Mouse (Mus musculus) kidney, adult 18-20 months (tissue): ENCODE measurements around the gene Ube2e2.

Source experiments
- DNase-seq: peaks from one replicate; pipeline ENCODE4 v3.0.0; 2021

Gene Ube2e2

DNA sequence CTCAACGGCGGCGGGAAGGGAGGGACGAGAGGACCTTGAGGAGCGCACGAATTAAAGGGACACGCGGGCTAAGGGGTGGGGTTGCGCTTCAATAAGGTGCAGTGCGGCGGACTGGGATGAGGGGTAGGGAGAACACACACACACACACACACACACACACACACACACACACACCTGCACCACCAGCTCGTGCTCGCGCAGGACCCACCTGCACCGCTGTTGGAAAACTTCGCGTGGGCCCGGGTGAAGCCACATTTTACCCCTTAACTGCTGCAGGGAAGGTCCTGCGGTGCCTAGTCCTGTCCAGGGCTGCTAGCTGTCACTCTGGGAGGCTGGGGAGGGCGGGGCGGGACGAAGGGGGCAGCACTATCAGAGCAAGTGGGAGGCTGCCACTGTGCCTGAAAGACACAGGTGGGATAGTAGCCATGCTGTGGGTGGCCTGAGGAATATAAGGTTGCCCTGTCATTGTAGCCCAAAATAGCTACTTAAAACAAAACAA lies at the start of gene Ube2e2:
Ube2e2 (minus strand) TSS at position 321 of the 499 bp plus-strand sequence.
- DNase-seq: no peak

DNA sequence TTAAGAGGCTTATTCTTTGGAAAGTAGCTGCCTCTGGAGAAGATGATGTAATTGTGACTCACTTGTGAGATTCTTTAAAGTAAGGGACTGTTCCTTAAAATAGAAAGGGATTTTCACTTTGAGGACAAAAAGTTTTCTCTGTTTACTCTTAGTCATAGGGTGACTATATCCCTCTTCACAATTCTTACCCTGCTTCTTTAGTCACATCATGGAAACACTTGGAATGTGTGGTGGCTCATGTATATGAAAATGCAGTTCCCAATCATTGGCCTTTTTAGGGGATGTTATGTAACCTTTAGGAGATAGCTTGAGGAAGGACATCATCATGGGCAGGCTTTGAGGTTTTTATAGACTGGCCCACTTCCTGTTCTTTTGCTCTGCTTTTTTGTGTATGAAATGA lies 46.0 kb upstream of the Ube2e2 start:
- DNase-seq: no peak

DNA sequence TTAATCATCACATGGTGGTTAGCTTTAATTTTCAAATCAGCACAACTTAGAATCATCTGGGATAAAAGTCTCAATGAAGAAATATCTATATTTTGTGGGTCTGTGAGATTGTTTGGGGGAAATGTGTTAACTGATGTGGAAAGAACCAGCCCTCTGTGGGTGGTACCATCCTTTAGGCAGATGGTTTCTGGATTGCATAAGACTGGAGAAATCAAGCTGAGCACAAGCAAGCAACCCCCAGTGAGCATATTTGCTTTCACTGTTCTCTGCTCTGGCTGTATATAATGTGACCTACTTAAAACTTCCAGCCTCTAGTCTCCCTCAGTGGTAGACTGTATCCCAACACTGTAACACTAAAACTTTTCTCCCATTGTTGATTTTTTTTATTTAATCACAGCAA lies 9.5 kb upstream of the Ube2e2 start:
- no peak for DNase-seq

DNA sequence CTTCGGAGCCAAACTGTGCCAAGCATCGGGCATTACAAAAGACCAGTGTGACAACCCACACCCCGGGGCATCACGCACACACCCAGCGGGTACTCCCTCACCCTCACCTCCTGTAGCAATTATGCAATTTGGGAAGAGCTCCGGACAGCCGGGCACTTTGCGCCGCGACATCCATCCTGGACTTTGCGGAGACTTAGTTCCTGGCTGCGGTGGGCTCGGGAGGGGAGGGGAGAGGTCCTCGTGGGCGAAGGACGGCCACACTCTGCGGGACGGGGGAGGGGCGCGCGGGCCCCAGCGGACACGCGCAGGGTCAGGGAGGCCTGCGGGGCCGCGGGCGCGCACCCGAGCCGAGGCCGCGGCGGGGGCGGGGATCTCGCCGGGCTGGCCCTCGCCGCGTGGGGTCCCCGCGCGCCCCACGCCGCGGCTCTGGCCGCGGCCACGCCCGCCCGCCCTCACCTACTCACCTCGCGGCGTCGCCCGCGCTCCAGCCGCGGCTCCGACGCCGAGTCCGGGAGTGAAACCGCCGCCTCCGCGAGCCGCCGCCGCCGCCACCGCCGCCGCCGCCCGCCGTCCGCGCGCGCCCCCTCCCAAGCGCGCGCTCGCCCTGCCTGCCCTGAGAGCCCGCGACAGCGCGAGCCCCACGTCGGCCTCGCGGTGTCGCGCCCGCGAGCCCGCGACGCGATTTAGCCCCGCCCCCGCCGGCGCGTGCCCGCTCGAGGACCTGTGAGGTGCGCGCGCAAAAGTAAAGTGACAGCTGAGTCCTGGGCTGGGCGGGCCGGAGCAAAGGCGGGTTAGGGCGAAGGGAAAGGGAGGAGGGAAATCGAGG lies 733 bp downstream of the Ube2e2 start:
- peak; percentile 90 for DNase-seq

DNA sequence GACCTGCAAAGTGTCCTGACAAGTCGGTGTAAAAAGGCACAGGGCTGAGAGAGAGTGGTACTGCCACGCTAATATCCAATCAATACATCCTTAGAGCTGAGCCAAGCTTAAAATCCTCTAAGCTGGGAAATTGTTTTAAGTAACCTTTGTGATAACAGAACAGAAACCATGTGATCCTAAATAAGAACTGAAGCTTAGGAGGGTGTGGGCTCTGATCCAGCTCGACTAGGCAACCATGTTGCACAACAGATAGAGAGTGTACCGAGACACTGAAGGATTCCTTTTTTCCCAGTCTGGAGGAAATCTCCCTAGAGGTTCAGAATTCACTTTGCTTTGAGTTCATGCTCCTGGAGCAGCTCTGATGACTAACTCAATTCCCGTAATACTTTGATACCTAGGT lies 4.5 kb downstream of the Ube2e2 start:
- DNase-seq: no peak

DNA sequence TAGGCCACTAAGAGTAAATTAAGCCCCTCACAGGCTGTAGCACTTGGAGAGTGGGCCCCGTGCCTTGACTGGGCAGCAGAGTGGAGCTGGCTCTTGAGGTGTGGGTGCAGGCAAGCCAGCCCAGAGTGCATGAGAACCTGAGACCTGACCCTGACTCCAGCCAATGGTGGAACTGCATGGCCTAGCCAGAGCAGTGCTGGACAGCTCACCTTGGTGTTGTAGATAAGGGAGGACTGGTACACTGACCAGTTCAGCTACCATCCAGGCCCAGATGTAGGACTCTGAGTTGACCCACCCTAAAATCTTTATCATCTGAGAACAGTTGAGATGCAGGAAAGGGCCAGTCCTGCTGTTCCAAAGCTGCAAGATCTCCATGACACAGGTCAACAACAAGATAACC lies 11.6 kb downstream of the Ube2e2 start:
- no peak for DNase-seq

DNA sequence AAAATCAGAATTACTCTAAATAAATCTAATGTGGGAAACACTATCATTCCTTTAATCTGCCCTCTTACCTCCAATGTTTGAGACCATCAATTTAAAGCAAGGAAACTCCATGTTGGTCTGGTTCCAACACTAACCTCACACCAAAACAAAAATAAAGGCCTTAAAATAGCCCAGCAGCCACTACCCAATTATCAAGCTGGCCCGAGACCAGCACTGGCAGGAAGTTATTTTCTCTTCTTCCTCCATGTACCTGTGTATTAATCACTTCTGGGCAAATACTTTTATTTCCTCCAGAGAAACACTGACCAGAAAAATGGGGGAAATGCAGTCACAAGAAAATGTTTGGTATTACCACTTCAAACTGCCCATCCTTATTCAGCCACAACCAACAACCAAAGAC lies 23.4 kb downstream of the Ube2e2 start:
- no peak for DNase-seq

DNA sequence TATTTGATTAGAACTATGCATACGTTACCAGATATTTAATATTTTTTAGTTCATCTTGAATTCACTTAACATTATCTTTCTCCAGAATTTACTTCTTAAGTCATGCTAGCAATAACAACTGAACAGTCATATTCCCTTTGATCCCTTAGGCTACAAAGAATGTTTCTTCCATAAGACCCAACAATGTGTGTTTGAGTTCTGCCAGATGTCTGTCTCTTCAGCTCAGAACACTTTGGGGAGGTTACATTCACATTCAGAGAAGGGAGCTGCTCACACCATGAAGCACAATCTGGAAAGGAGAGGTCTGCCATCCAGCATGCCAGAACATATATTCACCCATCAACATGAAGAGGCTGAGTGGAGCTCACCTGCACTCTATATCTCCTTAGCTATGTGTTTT lies 65.4 kb downstream of the Ube2e2 start:
- DNase-seq: no peak

DNA sequence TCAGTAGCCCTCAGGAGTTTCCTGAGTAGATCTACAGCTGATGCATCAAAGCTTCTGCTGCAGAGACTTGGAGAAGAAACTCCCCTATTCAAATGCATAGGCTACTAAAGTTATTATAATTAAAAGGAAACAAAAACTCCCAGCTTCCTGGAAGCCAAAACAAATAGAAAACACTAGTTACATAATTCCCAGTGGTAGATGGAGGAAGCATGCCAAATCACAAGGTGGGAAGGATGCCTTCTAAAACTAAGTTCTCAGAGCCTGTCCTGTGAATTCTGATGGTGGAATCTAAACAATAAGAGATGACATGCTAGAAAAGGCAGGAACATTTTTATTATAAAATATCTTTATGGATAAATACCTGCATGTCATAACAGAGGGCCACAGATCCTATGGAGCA lies 67.3 kb downstream of the Ube2e2 start:
- no peak for DNase-seq

DNA sequence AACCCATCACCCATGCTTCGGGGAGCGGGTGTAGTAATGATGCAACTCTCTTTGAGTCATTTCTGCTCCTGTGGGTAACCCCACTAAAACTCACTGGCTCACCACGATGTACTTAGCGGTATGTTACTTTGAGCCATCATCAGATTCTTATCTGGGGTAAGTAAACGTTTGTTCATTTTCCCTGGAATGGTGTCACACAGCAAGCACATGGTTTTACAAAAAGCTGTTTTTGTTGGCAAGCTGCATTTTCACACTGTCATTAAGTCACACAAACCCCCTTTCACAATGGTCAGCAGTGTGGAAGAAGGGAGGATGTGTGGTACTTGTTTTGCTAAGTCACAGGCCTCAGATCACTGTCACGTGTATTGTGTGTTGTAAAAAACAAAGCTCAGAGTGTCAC lies 73.4 kb downstream of the Ube2e2 start:
- no peak for DNase-seq

DNA sequence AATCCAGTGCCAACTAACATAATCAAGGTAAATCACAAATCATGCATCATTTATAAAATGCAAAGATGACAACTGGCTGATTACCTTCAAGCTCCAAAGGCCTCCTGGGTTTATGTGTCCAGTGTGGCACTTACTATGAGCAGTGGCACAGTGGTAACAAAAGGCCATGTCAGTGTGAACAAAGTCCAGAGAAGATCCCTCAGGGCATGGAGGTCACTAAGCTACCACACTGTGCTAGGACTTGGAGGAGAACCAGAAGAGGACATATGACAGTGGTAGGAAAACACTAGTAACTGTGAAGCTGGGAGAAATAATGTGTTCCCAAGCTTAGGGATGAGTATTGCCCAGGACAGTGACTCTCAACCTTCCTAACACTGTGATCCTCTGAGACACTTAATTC lies 97.2 kb downstream of the Ube2e2 start:
- DNase-seq: no peak

DNA sequence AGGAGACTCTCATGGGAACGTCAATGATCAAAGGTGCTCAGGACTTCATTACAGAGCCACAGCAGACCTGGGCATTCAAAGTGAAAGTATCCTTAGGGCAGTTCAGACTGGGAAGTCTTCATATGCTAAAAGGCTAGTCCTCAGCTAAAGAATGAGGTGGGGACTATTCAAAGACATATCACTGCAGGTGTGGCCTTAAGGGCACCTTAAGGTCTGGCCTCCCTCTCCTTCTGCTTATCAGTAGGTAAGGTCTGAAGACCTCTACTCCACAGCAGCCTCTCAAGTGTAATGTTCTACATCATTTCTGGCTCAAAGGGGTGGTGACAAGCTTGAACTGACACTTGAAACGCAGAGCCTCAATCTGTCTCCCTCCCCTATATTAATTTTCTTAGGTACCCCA lies 98.3 kb downstream of the Ube2e2 start:
- DNase-seq: no peak

DNA sequence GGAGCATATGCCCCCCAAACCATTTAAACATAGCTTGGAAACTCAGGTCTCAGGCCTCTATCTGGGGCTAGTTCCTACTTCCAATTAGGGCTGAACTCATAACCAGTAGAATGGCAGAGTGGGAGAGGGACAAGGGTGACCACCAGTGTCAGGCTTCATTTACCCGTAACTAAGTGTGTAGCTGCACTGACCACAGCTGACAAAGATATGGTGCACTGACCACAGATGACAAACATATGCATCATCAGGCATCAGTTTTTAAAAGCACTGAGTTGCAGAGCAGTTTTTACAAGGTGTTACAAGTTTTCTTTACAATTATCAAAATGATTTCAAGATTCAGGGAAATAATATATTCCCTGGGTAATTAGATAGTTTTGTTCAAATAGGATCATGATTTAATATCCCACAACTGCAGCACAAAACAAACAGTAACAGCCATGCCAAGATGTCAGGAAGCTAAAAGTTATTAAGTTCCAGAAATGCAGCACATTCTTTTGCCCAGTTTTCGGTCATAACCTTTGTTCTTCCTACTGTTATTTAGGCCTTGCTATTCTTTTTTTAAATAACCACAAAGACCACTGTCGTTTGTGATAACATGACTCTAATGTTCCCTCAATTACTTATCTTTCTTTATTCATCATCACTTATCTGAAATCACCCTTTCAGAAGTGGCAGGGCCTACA lies 114.9 kb downstream of the Ube2e2 start:
- no peak for DNase-seq

DNA sequence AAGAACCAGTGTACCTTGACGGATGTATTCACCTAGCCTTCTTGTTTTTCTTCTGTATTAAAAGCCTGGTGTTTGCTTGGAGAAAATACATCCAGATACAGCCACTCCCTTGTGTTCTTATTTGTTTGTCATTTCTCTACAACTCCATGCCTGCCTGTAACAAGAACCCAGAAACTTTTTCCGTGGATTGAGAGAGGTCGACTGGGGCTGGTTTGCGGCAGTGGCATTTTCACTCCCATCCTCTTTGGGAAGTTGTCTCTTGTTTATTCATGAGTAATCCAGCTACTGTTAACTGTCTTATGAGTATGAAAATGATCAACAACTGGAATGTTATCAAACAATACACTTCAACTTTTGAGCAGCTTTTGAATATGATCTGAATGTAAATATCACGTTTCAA lies 115.8 kb downstream of the Ube2e2 start:
- no peak for DNase-seq

DNA sequence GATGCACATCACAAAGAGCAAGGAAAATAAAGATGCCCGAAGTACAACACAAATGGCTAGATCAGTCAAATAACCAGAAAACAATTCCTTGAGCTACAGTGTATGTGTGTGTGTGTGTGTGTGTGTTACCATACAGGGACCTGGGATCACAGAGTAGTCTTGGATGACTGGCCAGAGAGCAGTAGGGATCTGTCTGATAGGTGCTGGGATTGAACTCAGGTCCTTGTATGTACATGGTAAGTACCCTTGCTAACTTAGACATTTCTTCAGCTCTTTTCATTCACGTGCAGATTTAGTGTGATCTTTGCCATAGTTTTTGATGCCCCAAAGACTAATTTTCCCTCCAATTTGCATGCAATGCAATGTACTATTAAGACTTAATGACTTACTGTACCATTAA lies 117.9 kb downstream of the Ube2e2 start:
- DNase-seq: no peak

DNA sequence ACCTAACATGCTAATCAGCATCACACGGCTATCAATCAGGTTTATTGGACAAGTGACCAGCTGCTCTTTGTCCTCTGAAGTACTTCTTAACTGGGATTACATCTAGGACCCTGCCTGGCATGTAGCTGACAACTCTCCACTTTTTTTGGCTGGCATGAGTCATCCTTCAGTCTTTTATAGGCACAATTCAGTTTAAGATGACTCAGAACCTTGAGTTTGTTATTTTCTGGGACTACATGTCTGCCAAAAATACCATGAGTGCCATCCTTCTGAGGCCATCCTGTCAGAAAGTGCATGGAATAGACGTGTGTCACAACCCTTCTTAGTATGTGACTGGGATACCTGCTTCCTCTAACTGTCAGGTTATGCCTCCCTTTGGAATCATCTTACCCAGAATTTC lies 120.3 kb downstream of the Ube2e2 start:
- DNase-seq: no peak

DNA sequence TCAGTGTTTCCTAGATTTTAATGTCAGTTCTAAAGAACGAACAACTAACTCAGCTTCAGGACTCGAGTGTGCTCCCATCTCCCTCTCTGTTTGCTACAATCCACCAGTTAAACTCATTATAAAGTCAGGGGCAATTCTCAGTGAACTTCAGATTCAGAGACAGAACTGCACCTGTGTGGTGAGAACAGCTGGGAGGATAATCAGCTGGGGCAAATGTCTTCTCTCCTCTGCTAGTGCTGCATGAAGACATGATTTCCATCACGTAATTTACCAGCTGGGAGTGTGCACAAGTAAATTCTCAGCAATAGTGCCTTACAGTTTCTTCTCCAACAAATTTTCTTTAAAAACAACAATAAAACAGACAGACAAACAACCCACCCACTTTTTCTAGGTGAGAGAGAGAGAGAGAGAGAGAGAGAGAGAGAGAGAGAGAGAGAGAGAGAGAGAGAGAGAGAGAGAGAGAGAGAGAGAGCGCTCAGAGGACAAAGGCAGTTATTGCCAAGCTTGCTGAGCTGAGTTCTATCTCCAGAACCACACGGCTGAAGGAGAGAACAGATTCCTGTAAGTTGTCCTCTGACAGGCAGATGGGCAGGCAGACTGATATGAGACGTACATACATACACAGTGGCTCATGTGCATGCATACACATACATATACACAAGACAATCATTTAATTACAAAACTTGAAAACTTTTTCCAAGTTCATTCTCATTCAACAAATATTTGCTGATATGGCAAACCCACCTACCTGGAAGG lies 134.3 kb downstream of the Ube2e2 start:
- DNase-seq: no peak

DNA sequence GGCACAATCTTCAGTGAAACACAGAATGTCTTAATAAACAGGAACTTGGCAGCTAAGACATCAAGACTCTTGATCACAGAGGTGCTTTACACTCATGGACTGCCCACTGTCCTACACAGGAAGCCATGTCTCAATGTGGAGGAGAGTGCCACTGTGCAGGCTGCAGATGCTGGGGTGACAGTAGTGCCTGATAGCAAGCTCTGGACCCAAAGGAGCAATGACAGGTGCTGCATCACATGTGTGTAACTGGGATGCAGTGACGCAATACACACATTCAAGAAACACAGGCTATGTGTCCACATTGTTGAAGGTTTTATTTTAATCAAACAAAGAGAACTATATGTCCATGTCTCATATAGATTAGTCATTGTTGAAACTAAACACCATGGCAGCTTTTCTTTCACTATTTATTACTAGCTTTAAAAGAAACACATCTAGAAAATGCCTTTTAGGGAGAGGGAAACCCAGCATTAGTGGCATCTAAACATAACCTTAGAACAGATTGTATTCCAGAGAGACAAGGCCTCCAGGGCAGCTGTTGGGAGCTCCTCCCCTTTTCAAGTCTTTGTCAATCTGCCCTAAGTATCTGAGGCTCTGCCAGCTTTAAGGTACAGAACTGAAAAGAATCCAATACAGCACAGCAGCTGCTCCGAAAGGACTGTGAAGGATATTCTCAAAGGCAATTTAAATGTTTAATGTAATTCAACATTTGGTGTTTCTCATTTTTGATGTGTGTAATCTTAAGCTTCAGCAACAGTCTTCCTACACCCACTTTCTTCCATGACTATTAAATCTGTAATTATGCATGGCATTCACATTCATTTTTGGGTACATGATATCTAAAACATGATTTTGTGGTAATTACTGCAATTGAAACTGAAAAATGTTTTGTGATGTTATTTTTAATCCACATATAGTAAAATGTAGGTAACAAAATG lies 135.2 kb downstream of the Ube2e2 start:
- DNase-seq: no peak

DNA sequence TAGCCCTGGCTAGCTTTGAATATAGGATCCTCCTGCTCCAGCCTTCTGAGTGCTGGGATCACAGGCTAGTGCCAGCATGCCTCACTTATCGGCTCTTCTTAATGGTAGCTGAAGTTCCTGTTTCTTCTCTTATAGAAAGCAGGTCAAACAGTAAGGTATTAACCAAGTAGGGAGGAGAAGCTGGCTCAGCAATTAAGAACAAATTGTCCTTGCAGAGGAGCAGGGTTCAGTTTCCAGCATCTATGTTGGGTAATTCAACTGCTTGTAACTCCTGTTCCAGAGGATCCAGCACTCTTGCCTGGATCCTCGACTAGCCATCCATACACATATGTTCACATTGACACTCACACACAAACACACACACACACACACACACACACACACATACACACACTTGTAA lies 136.1 kb downstream of the Ube2e2 start:
- DNase-seq: peak; percentile 27

DNA sequence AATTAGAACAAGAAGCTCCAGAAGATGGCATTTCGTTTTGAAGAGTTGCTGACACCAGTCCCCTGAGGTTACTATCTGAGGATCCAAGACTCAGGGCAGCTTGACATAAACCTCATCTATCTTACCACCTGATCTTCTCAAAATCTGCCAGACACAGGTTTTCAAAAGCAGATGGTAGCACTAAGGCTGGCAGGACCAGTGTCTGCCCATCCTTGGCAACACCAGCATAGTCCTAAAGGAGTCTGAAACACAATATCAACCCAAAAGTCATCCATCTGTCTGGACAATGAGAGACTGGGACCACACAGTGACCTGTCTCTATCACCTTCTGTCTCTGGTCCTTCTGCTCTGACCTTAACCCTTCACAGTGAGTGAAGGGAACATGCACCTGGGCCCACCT lies 138.7 kb downstream of the Ube2e2 start:
- no peak for DNase-seq

DNA sequence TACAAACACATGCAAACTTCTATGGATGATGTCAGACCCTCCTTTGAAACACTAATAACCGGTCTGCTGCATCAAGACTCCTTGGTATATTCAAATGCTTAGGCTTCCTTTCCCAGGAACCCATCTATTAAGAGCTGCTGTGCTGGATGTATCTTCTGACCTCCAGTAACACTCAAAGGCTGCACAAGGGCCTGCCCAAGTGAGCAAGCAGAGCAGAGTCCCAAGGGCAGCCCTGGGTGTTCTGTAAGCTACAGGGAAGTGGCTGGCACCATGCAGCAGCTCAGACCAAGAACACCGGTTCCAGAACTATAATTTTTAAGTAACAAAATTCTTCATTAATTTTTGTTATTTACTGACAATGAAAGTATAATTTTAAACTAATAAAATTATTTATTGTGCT lies 139.5 kb downstream of the Ube2e2 start:
- peak; percentile 18 for DNase-seq

DNA sequence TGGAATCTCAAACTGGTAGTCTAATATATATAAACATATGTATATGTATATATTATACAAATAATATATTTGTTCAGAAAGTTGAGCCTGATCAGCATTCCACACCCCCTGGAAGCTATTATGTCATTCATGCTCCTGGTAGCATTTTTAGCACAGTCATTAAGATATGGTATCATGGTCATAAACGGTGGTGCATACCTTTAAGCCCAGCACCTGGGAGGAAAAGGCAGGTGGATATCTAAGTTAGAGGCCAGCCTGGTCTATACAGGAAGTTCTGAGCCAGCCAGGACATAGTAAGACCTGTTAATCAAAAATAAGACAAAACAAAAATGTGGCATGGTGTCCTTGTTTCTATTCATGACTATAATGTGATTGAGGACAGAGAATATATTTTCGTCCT lies 140.1 kb downstream of the Ube2e2 start:
- no peak for DNase-seq

DNA sequence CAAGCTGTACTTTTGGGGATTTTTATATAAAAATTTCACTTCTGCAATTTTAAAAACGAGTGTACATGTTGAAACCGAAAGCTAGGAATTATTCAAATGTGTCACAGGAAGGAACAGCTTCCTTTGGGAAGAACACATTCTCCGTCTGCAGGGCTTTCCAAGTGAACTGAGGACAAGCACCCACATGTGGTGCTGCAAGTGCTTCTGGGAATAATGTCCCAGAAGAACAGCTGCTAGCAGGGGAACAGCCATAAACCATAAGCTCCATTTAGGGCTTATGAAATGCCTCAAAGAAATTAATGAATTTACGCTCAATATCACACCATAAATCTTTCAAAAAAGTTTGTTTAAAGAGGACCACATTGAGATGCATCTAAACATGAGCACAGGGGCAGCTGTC lies 162.9 kb downstream of the Ube2e2 start:
- DNase-seq: no peak
